Mouse (Mus musculus): Measurements from ENCODE around the gene Zmynd11.

DNA sequence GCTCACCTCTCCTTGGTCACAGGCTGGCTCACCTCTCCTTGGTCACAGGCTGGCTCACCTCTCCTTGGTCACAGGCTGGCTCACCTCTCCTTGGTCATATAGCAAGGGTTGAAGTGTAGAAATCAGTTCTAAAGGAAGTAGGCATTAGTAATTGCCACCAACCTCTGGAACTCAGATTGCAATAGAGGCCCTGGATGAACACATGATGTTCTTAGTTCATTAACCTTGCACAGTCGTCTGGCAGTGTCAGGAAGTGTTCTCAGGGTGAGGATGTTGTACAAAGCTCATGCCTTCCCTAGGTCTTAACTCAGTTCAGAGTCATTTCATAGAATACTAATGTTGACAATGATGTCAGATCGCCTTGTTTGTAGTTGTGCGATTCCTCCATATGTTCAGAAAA, 112.1 kb downstream of the Zmynd11 start:
- TF ChIP-seq TAL1 (IDR thresholded peaks at IDR 0.05; ENCODE audit: low read length) = no peak
- no peak for TF ChIP-seq GATA1 (IDR thresholded peaks at IDR 0.05; ENCODE audit: low read length)
